Mouse (Mus musculus): ENCODE data around the gene BC028528. TPM values are rescaled to one million over a fixed set of nuclear protein-coding genes. Genes with fewer than 3 reads are reported as not detected.
A peak's percentile ranks its signal among the peaks of the same experiment; 100 is the strongest.

The BC028528 gene
- polyA plus RNA-seq, 1 experiment from 2014 or later = 25.2 TPM

GRCm38 (mm10) chr3:95893126-95893525 lies 1.3 kb upstream of the BC028528 start:
- WGBS = 17% methylated on average over 7 of the region's 7 CpGs
- no peaks in the 10 kb centered on the region for H3K36me3 ChIP-seq
- peak overlapping the region; percentile 61 for H3K4me2 ChIP-seq
- H3K9ac ChIP-seq = no peak overlapping the region
- H3K27ac ChIP-seq = peak overlapping the region; percentile 83
- H3K27me3 ChIP-seq (replicated peaks) = no peaks in the 10 kb centered on the region
- no peak for ATAC-seq (ENCODE audit: insufficient read depth, low FRiP score, low read depth)
- H3K9me3 ChIP-seq = no peaks in the 10 kb centered on the region
- H3K4me3 ChIP-seq (replicated peaks) = peak overlapping the region; percentile 65
- H3K4me1 ChIP-seq = peaks cover 22% of the 10 kb centered on the region

DNA sequence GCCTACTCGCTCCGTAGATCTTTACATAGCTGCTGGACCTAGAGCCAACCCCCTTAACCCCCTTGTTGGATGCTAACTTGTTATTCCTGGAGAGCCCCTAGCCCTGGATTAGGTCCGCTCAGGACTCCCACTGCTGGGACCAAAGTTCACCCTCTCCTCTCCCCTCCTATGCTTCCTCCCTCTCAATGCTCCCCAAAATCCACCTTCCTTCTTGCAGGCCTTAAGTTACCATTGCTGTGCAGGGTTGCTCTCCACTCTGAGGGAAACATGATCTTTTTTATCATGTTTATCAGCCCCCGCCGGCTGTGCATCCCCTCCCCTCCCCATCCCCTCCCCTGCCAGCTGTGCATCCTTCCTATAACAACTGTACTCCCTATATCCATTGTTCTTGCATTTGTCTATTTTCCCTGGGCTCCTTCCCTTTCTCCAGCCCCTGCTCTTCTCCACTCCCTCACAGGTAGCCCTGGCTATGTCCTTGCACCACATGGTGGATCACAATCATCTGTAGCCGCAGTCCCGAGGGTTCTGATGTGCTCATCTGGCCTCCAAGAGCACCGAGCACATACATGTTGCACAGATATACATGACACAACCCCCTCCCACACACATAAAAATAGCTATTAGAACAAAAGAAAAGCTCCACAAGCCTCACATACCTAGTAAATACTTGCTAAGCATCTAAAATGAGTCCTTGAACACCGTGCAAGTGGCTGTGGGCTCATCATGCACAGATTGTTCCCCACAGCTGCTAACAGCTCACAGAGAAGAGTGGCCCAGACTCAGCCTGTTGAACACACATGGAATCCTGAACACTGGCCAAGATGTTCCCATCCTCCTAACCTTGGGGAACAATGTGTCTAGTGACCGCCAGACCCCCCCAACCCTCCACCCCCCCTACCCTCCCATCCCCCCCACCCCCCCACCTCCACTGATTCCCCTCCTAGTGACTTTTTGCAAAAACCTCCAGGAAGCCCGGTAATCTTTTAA lies 554 bp upstream of the BC028528 start:
- H3K36me3 ChIP-seq = no peaks in the 10 kb centered on the region
- H3K9ac ChIP-seq = no peak overlapping the region
- H3K27ac ChIP-seq = peak overlapping the region; percentile 86
- H3K9me3 ChIP-seq = no peaks in the 10 kb centered on the region
- peaks cover 22% of the 10 kb centered on the region for H3K4me1 ChIP-seq
- no peak for ATAC-seq (ENCODE audit: insufficient read depth, low FRiP score, low read depth)
- H3K4me3 ChIP-seq (replicated peaks) = peak overlapping the region; percentile 35
- WGBS = 32% methylated on average over 11 of the region's 11 CpGs
- H3K27me3 ChIP-seq (replicated peaks) = no peaks in the 10 kb centered on the region
- peak overlapping the region; percentile 50 for H3K4me2 ChIP-seq

DNA sequence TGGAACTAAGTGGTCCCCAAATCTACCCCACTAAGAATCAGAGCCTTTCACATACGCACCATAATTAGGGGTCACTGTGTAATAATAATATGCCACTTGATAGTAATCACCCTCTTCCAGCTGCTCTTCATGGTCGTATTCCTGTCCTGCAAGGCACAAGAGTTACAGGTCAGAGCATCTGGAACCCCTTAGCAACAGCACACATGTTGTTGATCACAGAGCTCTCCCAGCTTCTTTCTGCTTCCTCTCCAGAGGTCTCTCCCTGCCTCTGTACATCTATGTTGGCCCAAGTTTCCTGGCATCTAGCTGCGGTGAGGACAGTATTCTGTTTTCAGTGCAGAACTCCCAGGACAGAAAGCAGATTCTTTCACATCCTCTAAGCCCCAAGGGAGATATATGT lies 2.1 kb downstream of the BC028528 start:
- ATAC-seq (ENCODE audit: insufficient read depth, low FRiP score, low read depth) = no peak
- Histone ChIP-seq H3K27me3 (replicated peaks) (no peaks in the 10 kb centered on the region), H3K9me3 (no peaks in the 10 kb centered on the region), H3K27ac (no peak overlapping the region), H3K9ac (no peak overlapping the region), H3K4me1 (peaks cover 22% of the 10 kb centered on the region), H3K4me2 (no peak overlapping the region), H3K4me3 (replicated peaks) (no peak overlapping the region), H3K36me3 (no peaks in the 10 kb centered on the region)
- WGBS = 78% methylated on average over 3 of the region's 3 CpGs

- Histone ChIP-seq H3K4me3 (replicated peaks) (no peak overlapping the region), H3K27ac (no peak overlapping the region), H3K4me2 (no peak overlapping the region), H3K9ac (no peak overlapping the region), H3K9me3 (no peaks in the 10 kb centered on the region), H3K27me3 (replicated peaks) (no peaks in the 10 kb centered on the region), H3K4me1 (peaks cover 21% of the 10 kb centered on the region), H3K36me3 (no peaks in the 10 kb centered on the region)
- no peak for ATAC-seq (ENCODE audit: insufficient read depth, low FRiP score, low read depth)
- WGBS = 79% methylated on average over 4 of the region's 4 CpGs
Observed at GRCm38 (mm10) chr3:95887596-95887995, 4.2 kb downstream of the BC028528 start.

GRCm38 (mm10) chr3:95884400-95884799 lies 7.4 kb downstream of the BC028528 start:
- Histone ChIP-seq H3K36me3 (no peaks in the 10 kb centered on the region), H3K27me3 (replicated peaks) (no peaks in the 10 kb centered on the region), H3K4me1 (peaks cover 11% of the 10 kb centered on the region; the same call in 1 of the 2 replicates), H3K9me3 (no peaks in the 10 kb centered on the region), H3K27ac (0 out of 2 replicates have a peak overlapping the region, but pooled peaks have one; percentile 11), H3K9ac (no peak overlapping the region), H3K4me3 (replicated peaks) (no peak overlapping the region), H3K4me2 (no peak overlapping the region)
- WGBS = 75% methylated on average over 5 of the region's 5 CpGs
- no peak for ATAC-seq (ENCODE audit: insufficient read depth, low FRiP score, low read depth)

DNA sequence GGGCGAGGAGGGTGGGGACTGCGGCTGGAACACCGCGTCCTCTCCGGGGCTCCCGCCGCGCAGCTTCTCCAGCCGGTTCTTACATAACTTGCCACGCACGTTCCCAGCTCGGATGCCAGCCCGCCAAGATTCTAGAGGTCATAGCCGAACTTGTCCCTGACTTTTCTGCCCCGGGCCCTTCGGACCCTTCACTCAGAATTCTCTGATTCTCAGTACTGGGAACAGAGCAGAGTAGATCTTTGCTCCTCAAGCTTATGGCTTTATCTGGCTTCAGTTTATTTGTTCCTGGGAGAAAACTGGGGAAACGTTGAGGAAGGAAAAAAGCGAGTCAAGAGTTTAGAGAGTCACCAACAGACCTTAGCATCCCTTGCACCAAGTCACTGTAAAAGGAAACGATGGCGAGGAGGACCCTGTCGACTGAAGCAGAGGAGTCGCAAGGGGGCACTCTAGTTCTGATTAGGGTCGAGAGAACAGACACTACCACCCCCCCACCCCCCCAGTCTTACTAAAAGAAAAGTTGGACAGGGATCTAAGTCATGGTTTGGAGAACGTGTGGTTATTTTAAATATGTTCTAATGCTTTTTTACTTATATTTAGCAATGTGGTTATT lies 8.9 kb downstream of the BC028528 start:
- H3K9ac ChIP-seq = peak overlapping the region; percentile 24; the same call in 1 of the 2 replicates
- no peaks in the 10 kb centered on the region for H3K9me3 ChIP-seq
- H3K4me1 ChIP-seq = peaks cover 11% of the 10 kb centered on the region; the same call in 1 of the 2 replicates
- H3K36me3 ChIP-seq = no peaks in the 10 kb centered on the region
- 2% methylated on average over 24 of the region's 24 CpGs for WGBS
- H3K4me3 ChIP-seq (replicated peaks) = peak overlapping the region; percentile 51
- H3K4me2 ChIP-seq = peak overlapping the region; percentile 98
- H3K27ac ChIP-seq = peak overlapping the region; percentile 31; the same call in 1 of the 2 replicates
- no peaks in the 10 kb centered on the region for H3K27me3 ChIP-seq (replicated peaks)
- no peak for ATAC-seq (ENCODE audit: insufficient read depth, low FRiP score, low read depth)

DNA sequence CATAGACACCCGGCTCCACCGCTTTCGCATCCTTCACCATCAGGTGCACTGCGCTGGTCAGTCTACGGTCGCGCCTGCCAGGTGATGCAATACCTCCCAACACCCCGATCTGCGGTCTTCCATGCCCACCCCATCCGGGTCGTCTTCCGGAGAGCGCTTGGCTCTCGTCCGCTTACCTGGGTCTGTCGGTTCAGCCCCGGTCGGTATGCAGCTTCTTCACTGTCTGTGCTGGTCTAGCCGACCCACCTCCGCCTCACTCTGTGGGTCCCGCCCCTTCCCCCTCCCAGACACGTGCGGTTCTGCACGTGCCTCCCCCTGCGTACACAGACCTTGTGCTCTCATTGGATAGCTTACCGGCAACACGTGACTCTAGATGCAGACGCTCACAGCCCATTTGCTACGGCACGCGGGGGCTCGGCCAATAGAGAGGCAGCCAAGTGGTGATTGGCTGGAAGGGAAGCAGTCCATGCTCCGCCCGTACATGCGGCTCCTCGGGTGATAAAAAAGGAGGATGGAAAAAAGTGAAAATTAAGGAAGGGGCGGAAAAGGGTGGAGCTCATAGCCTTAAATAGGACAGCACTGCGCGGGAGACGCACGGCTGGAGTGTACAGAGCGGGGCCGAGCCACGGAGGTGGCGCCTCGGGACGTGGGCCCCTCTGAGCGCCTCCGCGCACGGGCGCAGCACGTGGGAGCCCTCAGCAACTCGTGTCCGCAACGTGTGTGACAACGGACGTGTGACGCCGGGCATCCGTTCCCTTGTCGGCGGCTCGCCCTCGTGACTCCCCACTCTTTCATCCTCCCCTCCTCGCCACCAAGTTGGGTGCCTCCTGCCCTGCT lies 9.6 kb downstream of the BC028528 start, which contains the start of gene Ciart:
TSS of gene Ciart (minus strand) at position 273 of the 837 bp plus-strand sequence.
- H3K27me3 ChIP-seq (replicated peaks) = no peaks in the 10 kb centered on the region
- H3K4me1 ChIP-seq = peaks cover 11% of the 10 kb centered on the region; the same call in 1 of the 2 replicates
- peak within 1 kb of the TSS; percentile 24; the same call in 1 of the 2 replicates for H3K9ac ChIP-seq
- WGBS = under 1% methylated on average over 65 of the region's 66 CpGs
- no peaks in the 10 kb centered on the region for H3K36me3 ChIP-seq
- H3K4me2 ChIP-seq = peak within 1 kb of the TSS; percentile 98
- peak within 1 kb of the TSS; percentile 51 for H3K4me3 ChIP-seq (replicated peaks)
- H3K9me3 ChIP-seq = no peaks in the 10 kb centered on the region
- H3K27ac ChIP-seq = peak within 1 kb of the TSS; percentile 31; the same call in 1 of the 2 replicates
- ATAC-seq (ENCODE audit: insufficient read depth, low FRiP score, low read depth) = peak; percentile 98

- Histone ChIP-seq H3K9ac (no peak overlapping the region), H3K9me3 (no peaks in the 10 kb centered on the region), H3K27me3 (replicated peaks) (no peaks in the 10 kb centered on the region), H3K27ac (no peak overlapping the region), H3K36me3 (no peaks in the 10 kb centered on the region), H3K4me2 (no peak overlapping the region), H3K4me3 (replicated peaks) (no peak overlapping the region), H3K4me1 (peaks cover 11% of the 10 kb centered on the region; the same call in 1 of the 2 replicates)
- no peak for ATAC-seq (ENCODE audit: insufficient read depth, low FRiP score, low read depth)
- WGBS = 85% methylated on average over 4 of the region's 4 CpGs
Observed at GRCm38 (mm10) chr3:95879063-95879462, 12.7 kb downstream of the BC028528 start.

- 75% methylated on average over 7 of the region's 7 CpGs for WGBS
Observed at GRCm38 (mm10) chr3:95872048-95872447, 19.8 kb downstream of the BC028528 start.

DNA sequence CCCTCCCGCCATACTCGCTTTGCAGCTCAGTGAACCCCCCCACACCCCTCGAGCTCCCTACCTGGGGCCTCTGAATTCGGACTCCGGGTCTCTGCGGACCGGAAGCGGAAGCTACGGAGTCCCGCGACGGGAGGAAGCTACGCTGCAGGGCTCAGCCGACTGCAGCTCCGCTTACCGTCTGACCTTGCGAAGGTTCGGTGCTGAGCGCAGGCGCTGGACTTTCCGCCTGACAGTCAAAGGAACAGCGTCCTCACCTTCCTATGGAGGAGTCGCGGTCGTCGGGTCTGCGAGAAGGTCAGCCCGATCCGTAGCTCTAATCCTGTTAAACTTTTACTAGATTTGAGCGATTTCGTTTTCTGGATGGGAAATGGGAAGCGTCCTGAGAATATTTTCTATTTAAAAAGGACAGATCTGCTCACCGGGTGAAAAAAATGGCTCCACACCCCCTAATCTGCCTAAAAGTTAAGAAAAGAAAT lies 20.4 kb downstream of the BC028528 start, which contains the start of gene Mrps21:
TSS of gene Mrps21 (minus strand) at position 128 of the 476 bp plus-strand sequence.
- no peaks in the 10 kb centered on the region for H3K9me3 ChIP-seq
- H3K4me1 ChIP-seq = peaks cover 6% of the 10 kb centered on the region; the same call in 1 of the 2 replicates
- H3K9ac ChIP-seq = peak within 1 kb of the TSS; percentile 69
- no peaks in the 10 kb centered on the region for H3K27me3 ChIP-seq (replicated peaks)
- under 1% methylated on average over 33 of the region's 33 CpGs for WGBS
- H3K4me3 ChIP-seq (replicated peaks) = peak within 1 kb of the TSS; percentile 70
- peak; percentile 96 for ATAC-seq (ENCODE audit: insufficient read depth, low FRiP score, low read depth)
- peak within 1 kb of the TSS; percentile 90 for H3K27ac ChIP-seq
- peaks cover 6% of the 10 kb centered on the region; the same call in 1 of the 2 replicates for H3K36me3 ChIP-seq
- peak within 1 kb of the TSS; percentile 61 for H3K4me2 ChIP-seq

More at GRCm38 (mm10) chr3:95872048-95872447, 19.8 kb downstream of the BC028528 start:
- peaks cover 6% of the 10 kb centered on the region; the same call in 1 of the 2 replicates for H3K36me3 ChIP-seq
- peaks cover 6% of the 10 kb centered on the region; the same call in 1 of the 2 replicates for H3K4me1 ChIP-seq
- H3K9ac ChIP-seq = peak overlapping the region; percentile 69; the same call in 1 of the 2 replicates
- peak overlapping the region; percentile 61 for H3K4me2 ChIP-seq
- H3K27ac ChIP-seq = peak overlapping the region; percentile 22; the same call in 1 of the 2 replicates
- no peaks in the 10 kb centered on the region for H3K27me3 ChIP-seq (replicated peaks)
- ATAC-seq (ENCODE audit: insufficient read depth, low FRiP score, low read depth) = no peak
- H3K4me3 ChIP-seq (replicated peaks) = peak overlapping the region; percentile 70
- H3K9me3 ChIP-seq = no peaks in the 10 kb centered on the region
